Mouse (Mus musculus) hindbrain, embryonic 10.5 days (tissue): ENCODE results near the gene Dcaf8. TPM values are rescaled to one million over a fixed set of nuclear protein-coding genes. Genes with fewer than 3 reads are reported as not detected.

ENCODE experiments used
- DNase-seq: peaks from one replicate; pipeline ENCODE4 v3.0.0-alpha.2; 2017; ENCODE audit warnings: low spot score
- H3K27ac ChIP-seq: fragments of 300-500 bp; sonication (generic); 2 replicates; pipeline ENCODE4 v1.5.1; 2016; ENCODE audit warnings: mild to moderate bottlenecking, moderate library complexity
- H3K27me3 ChIP-seq: fragments of 300-500 bp; sonication (generic); 2 replicates; pipeline ENCODE4 v1.6.1; 2016; ENCODE audit warnings: mild to moderate bottlenecking; ENCODE audit not compliant: poor library complexity, insufficient read depth, severe bottlenecking
- H3K36me3 ChIP-seq: fragments of 300-500 bp; sonication (generic); 2 replicates; pipeline ENCODE4 v1.6.1; 2016; ENCODE audit warnings: mild to moderate bottlenecking, moderate library complexity
- H3K4me1 ChIP-seq: fragments of 300-500 bp; sonication (generic); replicated peaks from 2 replicates; pipeline ENCODE4 v1.6.1; 2016; ENCODE audit warnings: mild to moderate bottlenecking
- H3K4me3 ChIP-seq: fragments of 300-500 bp; sonication (generic); 2 replicates; pipeline ENCODE4 v1.5.1; 2016; ENCODE audit warnings: mild to moderate bottlenecking, moderate library complexity
- H3K9me3 ChIP-seq: fragments of 300-500 bp; sonication (generic); 2 replicates; pipeline ENCODE4 v1.6.1; 2016; ENCODE audit warnings: mild to moderate bottlenecking, moderate library complexity
- WGBS: fragments of 180-500 bp; shearing (Covaris S2); methylation state at CpG from one replicate; pipeline ENCODE4 v1.1.7; 2016; 5-methylcytosine and 5-hydroxymethylcytosine counted together
- polyA plus RNA-seq: library from polyadenylated mRNA; unstranded; fragments of >200 nt; fragmentation: Nextera tagmentation; extraction: Ambion mirVana; gene quantifications from 2 replicates; pipeline ENCODE4 v1.2.1, GENCODE M21; 2016

The Dcaf8 gene
- polyA plus RNA-seq, 1 experiment from 2014 or later, result 120 TPM

- Histone ChIP-seq H3K27ac (no peak overlapping the region), H3K4me3 (no peak overlapping the region), H3K27me3 (no peaks in the 10 kb centered on the region), H3K9me3 (no peaks in the 10 kb centered on the region), H3K36me3 (peaks cover 64% of the 10 kb centered on the region), H3K4me1 (peaks cover 8% of the 10 kb centered on the region; the same call in 1 of the 2 replicates)
- WGBS, result 94% methylated on average over 3 of the region's 3 CpGs
- no peak for DNase-seq
Observed at GRCm38 (mm10) chr1:172155518-172155917, 7.6 kb downstream of the Dcaf8 start.

GRCm38 (mm10) chr1:172159970-172160369 lies 12.1 kb downstream of the Dcaf8 start:
- Histone ChIP-seq H3K27me3 (no peaks in the 10 kb centered on the region), H3K9me3 (no peaks in the 10 kb centered on the region), H3K27ac (no peak overlapping the region), H3K4me1 (peaks cover 5% of the 10 kb centered on the region; the same call in 1 of the 2 replicates), H3K36me3 (peaks cover 27% of the 10 kb centered on the region), H3K4me3 (no peak overlapping the region)
- DNase-seq, result no peak
- 86% methylated on average over 4 of the region's 4 CpGs for WGBS

- DNase-seq, result no peak
- H3K4me1 ChIP-seq, result peaks cover 5% of the 10 kb centered on the region; the same call in 1 of the 2 replicates
- no peak overlapping the region for H3K4me3 ChIP-seq
- no peak overlapping the region for H3K27ac ChIP-seq
- peaks cover 27% of the 10 kb centered on the region for H3K36me3 ChIP-seq
- no peaks in the 10 kb centered on the region for H3K27me3 ChIP-seq
- no peaks in the 10 kb centered on the region for H3K9me3 ChIP-seq
Observed at GRCm38 (mm10) chr1:172160508-172160907, 12.6 kb downstream of the Dcaf8 start.

GRCm38 (mm10) chr1:172162009-172162408 lies 14.1 kb downstream of the Dcaf8 start:
- H3K27ac ChIP-seq, result no peak overlapping the region
- no peaks in the 10 kb centered on the region for H3K9me3 ChIP-seq
- H3K4me1 ChIP-seq, result peaks cover 5% of the 10 kb centered on the region; the same call in 1 of the 2 replicates
- no peak overlapping the region for H3K4me3 ChIP-seq
- H3K36me3 ChIP-seq, result peaks cover 28% of the 10 kb centered on the region
- H3K27me3 ChIP-seq, result no peaks in the 10 kb centered on the region
- 95% methylated on average over 1 of the region's 1 CpGs for WGBS
- peak; percentile 13 for DNase-seq

GRCm38 (mm10) chr1:172162959-172163358 lies 15.1 kb downstream of the Dcaf8 start:
- H3K27me3 ChIP-seq, result no peaks in the 10 kb centered on the region
- H3K36me3 ChIP-seq, result peaks cover 37% of the 10 kb centered on the region
- 92% methylated on average over 6 of the region's 6 CpGs for WGBS

GRCm38 (mm10) chr1:172167911-172168310 lies 20.0 kb downstream of the Dcaf8 start:
- H3K27me3 ChIP-seq, result no peaks in the 10 kb centered on the region
- no peak overlapping the region for H3K4me3 ChIP-seq
- WGBS, result 82% methylated on average over 5 of the region's 5 CpGs
- no peak overlapping the region for H3K27ac ChIP-seq
- no peak for DNase-seq
- peaks cover 5% of the 10 kb centered on the region; the same call in 1 of the 2 replicates for H3K4me1 ChIP-seq
- H3K9me3 ChIP-seq, result peaks cover 4% of the 10 kb centered on the region; the same call in 1 of the 2 replicates
- H3K36me3 ChIP-seq, result peaks cover 83% of the 10 kb centered on the region

More at GRCm38 (mm10) chr1:172162959-172163358, 15.1 kb downstream of the Dcaf8 start:
- Histone ChIP-seq H3K4me3 (no peak overlapping the region), H3K27ac (no peak overlapping the region), H3K4me1 (peaks cover 5% of the 10 kb centered on the region; the same call in 1 of the 2 replicates), H3K9me3 (no peaks in the 10 kb centered on the region)
- DNase-seq, result no peak

DNA sequence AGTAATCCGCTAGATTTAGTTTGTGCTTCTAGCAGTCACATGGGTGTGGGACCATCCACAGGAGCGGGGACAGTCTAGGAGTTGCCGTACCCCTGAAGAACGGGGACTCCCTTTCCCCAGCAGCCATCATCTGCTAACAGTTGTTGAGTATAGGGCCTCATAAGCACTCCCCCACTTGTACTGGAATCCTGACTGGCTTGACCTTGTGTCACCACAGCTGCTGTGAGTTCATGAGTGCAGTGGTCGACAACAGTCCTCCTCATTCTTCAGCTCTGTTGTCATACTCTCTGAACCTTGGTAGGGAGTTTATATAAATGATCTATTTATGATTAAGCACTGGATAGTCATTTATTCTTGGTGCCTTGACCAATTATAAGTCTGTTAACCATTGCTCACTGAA lies 21.9 kb downstream of the Dcaf8 start:
- H3K27me3 ChIP-seq, result no peaks in the 10 kb centered on the region
- H3K4me3 ChIP-seq, result no peak overlapping the region
- WGBS, result 97% methylated on average over 5 of the region's 5 CpGs
- no peak overlapping the region for H3K27ac ChIP-seq
- H3K36me3 ChIP-seq, result peaks cover 99% of the 10 kb centered on the region
- DNase-seq, result no peak
- H3K9me3 ChIP-seq, result peaks cover 4% of the 10 kb centered on the region; the same call in 1 of the 2 replicates
- no peaks in the 10 kb centered on the region for H3K4me1 ChIP-seq

GRCm38 (mm10) chr1:172172381-172172780 lies 24.5 kb downstream of the Dcaf8 start:
- no peak for DNase-seq
- H3K4me3 ChIP-seq, result no peak overlapping the region
- WGBS, result 93% methylated on average over 21 of the region's 21 CpGs
- H3K4me1 ChIP-seq, result no peaks in the 10 kb centered on the region
- H3K27me3 ChIP-seq, result no peaks in the 10 kb centered on the region
- H3K9me3 ChIP-seq, result peaks cover 4% of the 10 kb centered on the region; the same call in 1 of the 2 replicates
- H3K36me3 ChIP-seq, result peaks cover 98% of the 10 kb centered on the region
- H3K27ac ChIP-seq, result no peak overlapping the region

DNA sequence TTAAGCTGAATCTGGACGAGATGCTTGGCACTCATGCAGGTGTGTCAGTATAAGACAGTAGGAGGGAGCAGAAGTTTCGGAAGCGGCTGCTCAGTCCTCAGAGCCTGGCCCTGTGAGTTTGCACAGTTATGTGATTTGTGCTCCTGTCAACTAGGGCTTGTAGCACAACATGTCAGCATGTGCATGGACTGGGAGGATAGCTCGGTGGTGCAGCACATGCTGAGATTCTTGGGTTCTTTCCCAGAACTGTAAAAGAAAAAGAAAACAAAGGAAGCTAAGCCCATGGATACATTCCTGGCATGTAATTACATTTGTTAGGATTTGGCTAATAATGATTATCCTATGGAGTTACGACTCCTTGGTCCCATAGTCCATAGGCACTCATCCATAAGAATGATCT lies 25.3 kb downstream of the Dcaf8 start:
- Histone ChIP-seq H3K4me1 (no peaks in the 10 kb centered on the region), H3K9me3 (peaks cover 4% of the 10 kb centered on the region; the same call in 1 of the 2 replicates), H3K36me3 (peaks cover 98% of the 10 kb centered on the region), H3K4me3 (no peak overlapping the region), H3K27ac (no peak overlapping the region), H3K27me3 (no peaks in the 10 kb centered on the region)
- DNase-seq, result no peak
- WGBS, result 89% methylated on average over 5 of the region's 5 CpGs

DNA sequence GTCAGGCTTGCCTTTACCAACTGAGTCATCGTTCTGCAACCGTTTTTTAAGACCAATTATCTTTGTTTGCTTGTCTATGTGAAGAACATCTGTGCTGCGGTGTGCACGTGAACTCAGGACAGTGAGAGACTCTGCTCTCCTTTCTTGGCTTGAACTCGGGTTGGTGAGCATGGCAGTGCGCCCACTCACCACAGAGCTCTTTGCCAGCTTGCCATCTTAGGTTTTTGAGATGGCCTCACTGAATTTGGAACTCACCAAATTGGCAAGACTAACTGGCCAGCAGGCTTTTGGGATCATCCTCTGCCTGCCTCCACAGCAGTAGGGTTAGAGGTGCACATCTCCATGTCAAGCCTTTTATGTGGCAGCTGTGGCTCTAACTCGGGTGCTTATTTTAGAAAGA lies 29.9 kb downstream of the Dcaf8 start:
- no peaks in the 10 kb centered on the region for H3K9me3 ChIP-seq
- WGBS, result 91% methylated on average over 7 of the region's 7 CpGs
- no peak overlapping the region for H3K27ac ChIP-seq
- no peak for DNase-seq
- H3K4me3 ChIP-seq, result no peak overlapping the region
- H3K36me3 ChIP-seq, result peaks cover 97% of the 10 kb centered on the region
- H3K27me3 ChIP-seq, result no peaks in the 10 kb centered on the region
- H3K4me1 ChIP-seq, result no peaks in the 10 kb centered on the region

- DNase-seq, result no peak
- WGBS, result 89% methylated on average over 7 of the region's 7 CpGs
- no peak overlapping the region for H3K27ac ChIP-seq
- no peaks in the 10 kb centered on the region for H3K27me3 ChIP-seq
- H3K4me3 ChIP-seq, result no peak overlapping the region
- no peaks in the 10 kb centered on the region for H3K4me1 ChIP-seq
- no peaks in the 10 kb centered on the region for H3K9me3 ChIP-seq
- H3K36me3 ChIP-seq, result peaks cover 97% of the 10 kb centered on the region
Observed at GRCm38 (mm10) chr1:172179102-172179501, 31.2 kb downstream of the Dcaf8 start.

DNA sequence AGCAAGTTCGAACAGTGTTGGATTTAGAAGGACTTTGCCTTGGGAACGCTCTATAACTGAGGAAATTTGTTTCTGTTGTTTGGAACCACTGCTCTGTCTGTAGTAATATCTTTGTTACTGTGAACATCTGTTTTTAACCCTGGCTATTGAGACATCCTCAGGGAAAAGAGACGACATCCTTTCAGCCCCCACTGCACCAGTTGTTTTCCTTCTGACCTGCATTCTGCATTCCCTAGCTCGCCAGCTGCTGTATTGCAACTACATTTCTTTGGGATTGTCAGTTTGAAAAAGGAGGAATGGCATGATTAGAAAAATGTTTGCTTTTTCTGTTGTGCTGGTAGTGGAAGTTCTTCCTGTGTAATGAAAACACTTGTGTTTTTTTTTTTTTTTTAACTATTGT lies 33.0 kb downstream of the Dcaf8 start:
- Histone ChIP-seq H3K4me1 (no peaks in the 10 kb centered on the region), H3K36me3 (peaks cover 94% of the 10 kb centered on the region), H3K9me3 (no peaks in the 10 kb centered on the region), H3K27me3 (no peaks in the 10 kb centered on the region), H3K4me3 (no peak overlapping the region), H3K27ac (no peak overlapping the region)
- DNase-seq, result no peak
- WGBS, result 78% methylated on average over 4 of the region's 4 CpGs

DNA sequence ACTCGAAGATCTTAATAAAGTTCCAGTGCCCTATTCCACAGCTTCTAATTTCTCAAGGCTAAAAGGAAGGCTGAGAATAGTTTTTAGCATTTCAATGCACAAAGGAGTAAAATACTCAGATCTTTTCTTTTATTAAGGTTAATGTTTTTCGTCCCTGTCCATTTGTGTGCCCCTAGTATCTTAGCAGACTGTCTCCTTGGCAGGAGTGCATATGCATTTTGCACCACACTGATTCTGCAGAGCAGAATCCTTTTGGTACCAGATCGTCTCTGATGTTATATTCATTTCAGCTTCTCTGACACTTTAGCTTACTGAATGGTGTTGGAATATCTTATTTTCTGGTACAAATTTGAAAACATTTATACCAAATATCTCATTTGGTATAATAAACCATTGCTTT lies 33.9 kb downstream of the Dcaf8 start:
- Histone ChIP-seq H3K4me3 (no peak overlapping the region), H3K4me1 (no peaks in the 10 kb centered on the region), H3K36me3 (peaks cover 94% of the 10 kb centered on the region), H3K27me3 (no peaks in the 10 kb centered on the region), H3K27ac (no peak overlapping the region), H3K9me3 (no peaks in the 10 kb centered on the region)
- DNase-seq, result no peak
- 94% methylated on average over 3 of the region's 3 CpGs for WGBS

- Histone ChIP-seq H3K27ac (no peak overlapping the region), H3K36me3 (peaks cover 96% of the 10 kb centered on the region), H3K27me3 (no peaks in the 10 kb centered on the region), H3K4me3 (no peak overlapping the region), H3K4me1 (no peaks in the 10 kb centered on the region), H3K9me3 (no peaks in the 10 kb centered on the region)
- WGBS, result 95% methylated on average over 6 of the region's 6 CpGs
- DNase-seq, result no peak
Observed at GRCm38 (mm10) chr1:172183056-172183455, 35.2 kb downstream of the Dcaf8 start.
